Mouse (Mus musculus) heart, postnatal 0 days (tissue): ENCODE results near the gene Rlf. TPM values are rescaled to one million over a fixed set of nuclear protein-coding genes. Genes with fewer than 3 reads are reported as not detected.

Source experiments
- ATAC-seq: fragments of 200-750 bp; cut with Nextera tagmentation; 2 replicates; pipeline ENCODE4 v1.8.0; 2017; ENCODE audit warnings: low read depth, moderate number of reproducible peaks, moderate library complexity; ENCODE audit not compliant: insufficient read depth
- DNase-seq: peaks from one replicate; pipeline ENCODE4 v3.0.0-alpha.2; 2016; ENCODE audit warnings: low spot score
- H3K27ac ChIP-seq: fragments of 300-500 bp; sonication (generic); 2 replicates; pipeline ENCODE4 v1.5.1; 2014; ENCODE audit warnings: low read depth, mild to moderate bottlenecking
- H3K27me3 ChIP-seq: fragments of 300-500 bp; sonication (generic); 2 replicates; pipeline ENCODE4 v1.6.1; 2014; ENCODE audit warnings: low read length, mixed read lengths; ENCODE audit not compliant: control insufficient read depth, insufficient read depth
- H3K36me3 ChIP-seq: fragments of 300-500 bp; sonication (generic); replicated peaks from 2 replicates; pipeline ENCODE4 v1.6.1; 2014; ENCODE audit warnings: low read length, mixed read lengths; ENCODE audit not compliant: control insufficient read depth, insufficient read depth
- H3K4me1 ChIP-seq: fragments of 300-500 bp; sonication (generic); 2 replicates; pipeline ENCODE4 v1.6.1; 2014; ENCODE audit warnings: antibody characterized with exemption; ENCODE audit not compliant: control insufficient read depth, insufficient read depth
- H3K4me2 ChIP-seq: fragments of 300-500 bp; sonication (generic); 2 replicates; pipeline ENCODE4 v1.6.1; 2014; ENCODE audit warnings: low read depth, mild to moderate bottlenecking, low read length, moderate library complexity
- H3K4me3 ChIP-seq: fragments of 300-500 bp; sonication (generic); 2 replicates; pipeline ENCODE4 v1.5.1; 2014; ENCODE audit warnings: low read depth, low read length
- H3K9ac ChIP-seq: fragments of 300-500 bp; sonication (generic); replicated peaks from 2 replicates; pipeline ENCODE4 v1.6.1; 2014; ENCODE audit warnings: low read depth, low read length, mixed read lengths
- H3K9me3 ChIP-seq: fragments of 300-500 bp; sonication (generic); replicated peaks from 2 replicates; pipeline ENCODE4 v1.6.1; 2016; ENCODE audit warnings: low read length; ENCODE audit not compliant: control insufficient read depth
- CTCF ChIP-seq: IDR thresholded peaks from 2 replicates; pipeline ENCODE4 v1.5.1; 2016; ENCODE audit warnings: antibody characterized with exemption, control low read depth, low read depth
- EP300 ChIP-seq: IDR thresholded peaks from 2 replicates; pipeline ENCODE4 v1.6.1; 2016; ENCODE audit warnings: antibody characterized with exemption, low read depth
- WGBS: fragments of 180-500 bp; shearing (Covaris S2); extraction: QIAGEN DNeasy Blood & Tissue Kit; methylation state at CpG from one replicate; pipeline ENCODE4 v1.1.7; 2014; 5-methylcytosine and 5-hydroxymethylcytosine counted together
- polyA plus RNA-seq: library from polyadenylated mRNA; unstranded; fragments of >200 nt; fragmentation: Nextera tagmentation; extraction: Ambion mirVana; gene quantifications from 2 replicates; pipeline ENCODE4 v1.2.1, GENCODE M21; 2015
- total RNA-seq: library from RNA; depleted of rRNA; stranded (reverse); fragments of >200 nt; gene quantifications from 2 replicates; pipeline ENCODE4 v1.2.3, GENCODE M21; 2014; ENCODE audit warnings: low replicate concordance; rRNA removed

Rlf gene
- total and polyA plus RNA-seq, 2 experiments from 2014 or later = 10.2 to 20.9 TPM

DNA sequence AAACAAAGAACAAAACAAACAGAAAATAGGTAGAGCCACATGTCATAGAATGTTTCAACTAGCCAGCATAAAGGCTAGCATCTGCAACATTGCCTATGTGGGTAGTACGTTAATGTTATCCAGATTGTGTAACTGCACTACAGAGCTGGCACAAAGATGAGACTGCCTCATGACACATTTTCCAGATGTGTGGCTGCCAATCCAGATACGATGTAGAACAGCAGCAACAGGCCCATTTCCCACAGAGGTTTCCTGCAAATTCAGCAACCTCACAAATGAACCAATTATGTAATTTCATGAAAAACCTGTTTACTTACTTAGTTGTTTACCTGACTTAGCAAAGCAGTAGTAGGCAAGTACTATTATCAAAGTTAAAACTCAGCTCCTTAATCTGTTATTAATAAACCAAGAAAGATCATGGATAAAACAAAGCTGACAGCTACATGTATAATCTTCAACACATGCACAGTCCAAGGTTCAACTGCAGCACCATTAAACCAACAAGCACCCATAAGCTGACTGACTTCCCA, 51.3 kb downstream of the Rlf start:
- Histone ChIP-seq H3K4me2 (no peak overlapping the region), H3K36me3 (peaks cover 46% of the 10 kb centered on the region), H3K9ac (no peak overlapping the region), H3K27me3 (no peaks in the 10 kb centered on the region), H3K9me3 (peaks cover 9% of the 10 kb centered on the region; the same call in 1 of the 2 replicates), H3K27ac (no peak overlapping the region), H3K4me3 (no peak overlapping the region), H3K4me1 (no peaks in the 10 kb centered on the region)
- DNase-seq = no peak
- TF ChIP-seq EP300 = no peak
- TF ChIP-seq CTCF = no peak
- ATAC-seq = no peak
- 70% methylated on average over 2 of the region's 2 CpGs for WGBS

DNA sequence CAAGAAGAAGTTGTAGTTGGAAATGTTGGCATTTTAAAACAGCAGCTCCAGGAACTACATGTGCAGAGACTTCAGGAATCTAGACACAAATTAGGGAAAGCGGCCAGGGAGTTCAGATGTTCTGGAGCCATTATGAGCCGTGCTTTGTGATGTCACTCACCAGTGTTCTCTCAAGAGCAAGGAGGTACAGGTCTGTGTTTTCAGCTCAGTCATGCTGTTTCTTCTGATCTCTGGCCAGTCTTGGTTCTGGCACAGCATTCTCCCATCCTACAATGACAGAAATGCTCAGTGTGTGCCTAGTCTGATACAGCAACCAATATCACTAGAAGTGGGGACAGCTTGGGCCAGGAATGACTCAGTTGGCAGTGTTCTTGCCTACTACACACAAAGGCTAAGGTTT, 105.8 kb downstream of the Rlf start, which contains the start of gene Tmco2:
Gene Tmco2 (minus strand): TSS at position 101 of the 400 bp plus-strand sequence.
- Histone ChIP-seq H3K36me3 (no peaks in the 10 kb centered on the region), H3K4me1 (no peaks in the 10 kb centered on the region), H3K4me3 (no peak within 1 kb of the TSS), H3K27me3 (no peaks in the 10 kb centered on the region), H3K9me3 (no peaks in the 10 kb centered on the region), H3K4me2 (no peak within 1 kb of the TSS), H3K27ac (no peak within 1 kb of the TSS), H3K9ac (no peak within 1 kb of the TSS)
- 75% methylated on average over 2 of the region's 2 CpGs for WGBS
- ATAC-seq (no peak), DNase-seq (no peak)
- TF ChIP-seq CTCF (no peak), EP300 (no peak)

DNA sequence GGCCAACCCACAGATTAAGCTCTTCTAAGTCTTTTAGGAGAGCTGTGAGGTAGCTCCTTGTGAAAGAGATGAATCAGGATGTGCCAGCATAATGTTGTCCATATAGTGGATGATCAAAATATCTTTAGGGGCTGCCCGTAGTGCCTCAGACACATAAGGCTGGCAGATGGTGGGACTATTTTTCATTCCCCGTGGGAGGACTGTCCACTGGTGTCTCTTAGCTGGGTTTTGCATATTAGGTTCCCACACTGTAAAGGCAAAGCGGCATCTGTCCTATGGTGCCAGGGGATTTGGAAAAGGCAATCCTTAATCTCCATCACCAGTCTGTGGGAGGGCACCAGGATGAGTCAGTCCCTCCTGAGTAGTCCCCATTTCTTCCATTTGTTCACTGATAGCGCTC, 111.6 kb downstream of the Rlf start:
- WGBS = 76% methylated on average over 4 of the region's 4 CpGs
- Histone ChIP-seq H3K4me2 (no peak overlapping the region), H3K4me1 (no peaks in the 10 kb centered on the region), H3K9ac (no peak overlapping the region), H3K9me3 (no peaks in the 10 kb centered on the region), H3K27ac (no peak overlapping the region), H3K27me3 (no peaks in the 10 kb centered on the region), H3K4me3 (no peak overlapping the region), H3K36me3 (no peaks in the 10 kb centered on the region)
- no peak for DNase-seq
- no peak for TF ChIP-seq CTCF
- TF ChIP-seq EP300 = no peak
- no peak for ATAC-seq

- Histone ChIP-seq H3K4me2 (peak within 1 kb of the TSS; percentile 94), H3K27ac (peak within 1 kb of the TSS; percentile 76), H3K27me3 (no peaks in the 10 kb centered on the region), H3K36me3 (peaks cover 21% of the 10 kb centered on the region), H3K9me3 (no peaks in the 10 kb centered on the region), H3K4me1 (peaks cover 8% of the 10 kb centered on the region), H3K4me3 (peak within 1 kb of the TSS; percentile 95), H3K9ac (peak within 1 kb of the TSS; percentile 77)
- DNase-seq (peak; percentile 87), ATAC-seq (peak; percentile 83)
- WGBS = under 1% methylated on average over 39 of the region's 39 CpGs
- TF ChIP-seq EP300 (no peak), CTCF (no peak)
Measured at GRCm38 (mm10) chr4:121097650-121098378, 117.1 kb downstream of the Rlf start, which contains the start of gene Zmpste24. Gene Zmpste24, minus strand, starts transcription at chr4:121098241.

Other genes with a start within 250 kb of the Rlf start
- 18.9 and 20.9 TPM in 2 replicates for gene Smap2, start 197.8 kb downstream of the Rlf start, total RNA-seq
- gene Smap2, start 197.8 kb downstream of the Rlf start, polyA plus RNA-seq = 6.9 and 7.5 TPM in 2 replicates
- 2.2 and 11.3 TPM in 2 replicates for gene Col9a2, start 175.7 kb downstream of the Rlf start, total RNA-seq
- gene Col9a2, start 175.7 kb downstream of the Rlf start, polyA plus RNA-seq = 1.8 and 2.2 TPM in 2 replicates
- gene Zmpste24, start 116.8 kb downstream of the Rlf start, total RNA-seq = 11.1 and 13.3 TPM in 2 replicates
- gene Zmpste24, start 116.8 kb downstream of the Rlf start, polyA plus RNA-seq = 17.0 and 17.8 TPM in 2 replicates
- not detected in 2 replicates for gene Tmco2, start 105.9 kb downstream of the Rlf start, total RNA-seq
- gene Tmco2, start 105.9 kb downstream of the Rlf start, polyA plus RNA-seq = not detected in 2 replicates
- gene Gm12888, start 109.8 kb upstream of the Rlf start, total RNA-seq = not detected in 2 replicates
- gene Gm12888, start 109.8 kb upstream of the Rlf start, polyA plus RNA-seq = not detected in 2 replicates
- gene Gm12886, start 208.0 kb upstream of the Rlf start, total RNA-seq = not detected in 2 replicates
- gene Gm12886, start 208.0 kb upstream of the Rlf start, polyA plus RNA-seq = not detected in 2 replicates